Mouse (Mus musculus): Measurements from ENCODE around the gene Klk1b5. TPM values are rescaled to one million over a fixed set of nuclear protein-coding genes. Genes with fewer than 3 reads are reported as not detected.
A peak's percentile ranks its signal among the peaks of the same experiment; 100 is the strongest.
"Not testable (repeated sequence)": the region's sequence is repeated elsewhere in the genome, so short reads cannot be mapped to it uniquely, and the experiment has no call there.

Klk1b5 gene
- polyA plus RNA-seq, 1 experiment from 2014 or later: not detected

GRCm38 (mm10) chr7:44246984-44247470, 31.3 kb downstream of the Klk1b5 start:
- H3K9me3 ChIP-seq (replicated peaks; ENCODE audit: control insufficient read depth, low read length): no peaks in the 10 kb centered on the region
- 0% methylated on average over 22 of the region's 23 CpGs for WGBS (ENCODE audit: insufficient replicate concordance)
- H3K36me3 ChIP-seq (ENCODE audit: control insufficient read depth, insufficient read depth, low read length): peaks cover 20% of the 10 kb centered on the region
- peak overlapping the region; percentile 92 for H3K27ac ChIP-seq (ENCODE audit: low read depth, low read length)
- peak overlapping the region; percentile 94 for H3K4me3 ChIP-seq (ENCODE audit: low read depth, low read length)
- peak overlapping the region; percentile 99 for H3K9ac ChIP-seq (ENCODE audit: low read depth, low read length)
- ATAC-seq (replicated peaks; ENCODE audit: insufficient number of reproducible peaks, low FRiP score, low TSS enrichment): no peak
- no peaks in the 10 kb centered on the region for H3K27me3 ChIP-seq (ENCODE audit: control insufficient read depth, insufficient read depth, low read length)
- H3K4me2 ChIP-seq: peak overlapping the region; percentile 89
- H3K4me1 ChIP-seq (ENCODE audit: control insufficient read depth, insufficient read depth, low read length): peaks cover 10% of the 10 kb centered on the region; the same call in 1 of the 2 replicates

DNA sequence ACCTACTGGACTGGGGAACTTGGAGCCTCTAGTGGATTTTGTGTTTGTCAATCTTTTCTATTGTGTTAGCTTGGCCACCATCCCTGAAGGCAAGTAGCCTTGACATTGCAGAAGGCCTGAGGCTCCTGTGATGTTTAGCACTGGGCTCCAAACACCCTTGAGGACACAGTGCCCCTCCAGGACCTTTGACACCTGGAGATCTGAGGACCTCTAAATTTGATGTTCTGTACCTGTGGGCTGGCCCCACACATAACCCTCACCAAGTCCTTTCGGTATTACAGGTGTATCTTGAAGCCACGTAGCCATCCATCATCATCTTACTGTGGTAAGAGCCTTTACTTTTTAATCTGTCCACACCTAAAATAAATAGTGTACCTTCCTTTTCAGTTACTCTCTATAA, 32.2 kb downstream of the Klk1b5 start:
- Histone ChIP-seq H3K9ac (ENCODE audit: low read depth, low read length) (peak overlapping the region; percentile 52), H3K27me3 (ENCODE audit: control insufficient read depth, insufficient read depth, low read length) (no peaks in the 10 kb centered on the region), H3K36me3 (ENCODE audit: control insufficient read depth, insufficient read depth, low read length) (peaks cover 20% of the 10 kb centered on the region), H3K4me2 (peak overlapping the region; percentile 89), H3K9me3 (replicated peaks; ENCODE audit: control insufficient read depth, low read length) (no peaks in the 10 kb centered on the region), H3K4me1 (ENCODE audit: control insufficient read depth, insufficient read depth, low read length) (peaks cover 10% of the 10 kb centered on the region; the same call in 1 of the 2 replicates), H3K4me3 (ENCODE audit: low read depth, low read length) (peak overlapping the region; percentile 94), H3K27ac (ENCODE audit: low read depth, low read length) (no peak overlapping the region)
- 89% methylated on average over 2 of the region's 2 CpGs for WGBS (ENCODE audit: insufficient replicate concordance)
- ATAC-seq (replicated peaks; ENCODE audit: insufficient number of reproducible peaks, low FRiP score, low TSS enrichment): no peak

DNA sequence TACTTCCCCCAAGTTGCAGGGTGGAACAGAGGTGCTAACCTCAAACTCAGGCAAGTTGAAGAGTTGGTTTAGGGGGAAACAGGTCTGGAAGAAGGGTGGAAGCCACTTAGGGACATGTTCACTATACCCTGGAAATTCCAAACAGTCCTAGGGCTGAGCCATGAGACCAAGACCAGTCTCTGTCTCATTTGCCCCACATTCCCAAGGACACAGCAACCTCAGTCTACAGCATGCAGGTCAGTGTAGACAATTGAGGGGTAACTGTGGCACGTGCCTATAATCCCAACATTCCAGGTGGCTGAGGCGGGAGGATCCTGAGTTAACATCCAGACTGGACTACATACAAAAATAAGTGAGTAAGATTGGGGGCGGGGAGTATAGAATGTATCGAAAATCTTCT, 33.5 kb downstream of the Klk1b5 start:
- 90% methylated on average over 4 of the region's 4 CpGs for WGBS (ENCODE audit: insufficient replicate concordance)
- H3K4me1 ChIP-seq (ENCODE audit: control insufficient read depth, insufficient read depth, low read length): peaks cover 10% of the 10 kb centered on the region; the same call in 1 of the 2 replicates
- peaks cover 20% of the 10 kb centered on the region for H3K36me3 ChIP-seq (ENCODE audit: control insufficient read depth, insufficient read depth, low read length)
- no peak overlapping the region for H3K9ac ChIP-seq (ENCODE audit: low read depth, low read length)
- no peak overlapping the region for H3K4me2 ChIP-seq
- ATAC-seq (replicated peaks; ENCODE audit: insufficient number of reproducible peaks, low FRiP score, low TSS enrichment): no peak
- no peaks in the 10 kb centered on the region for H3K27me3 ChIP-seq (ENCODE audit: control insufficient read depth, insufficient read depth, low read length)
- no peaks in the 10 kb centered on the region for H3K9me3 ChIP-seq (replicated peaks; ENCODE audit: control insufficient read depth, low read length)
- H3K27ac ChIP-seq (ENCODE audit: low read depth, low read length): no peak overlapping the region
- no peak overlapping the region for H3K4me3 ChIP-seq (ENCODE audit: low read depth, low read length)

GRCm38 (mm10) chr7:44250732-44251275, 35.1 kb downstream of the Klk1b5 start:
- H3K9me3 ChIP-seq (replicated peaks; ENCODE audit: control insufficient read depth, low read length); H3K9ac ChIP-seq (ENCODE audit: low read depth, low read length); H3K27ac ChIP-seq (ENCODE audit: low read depth, low read length); H3K4me1 ChIP-seq (ENCODE audit: control insufficient read depth, insufficient read depth, low read length); H3K4me2 ChIP-seq; H3K4me3 ChIP-seq (ENCODE audit: low read depth, low read length); ATAC-seq (replicated peaks; ENCODE audit: insufficient number of reproducible peaks, low FRiP score, low TSS enrichment); H3K27me3 ChIP-seq (ENCODE audit: control insufficient read depth, insufficient read depth, low read length): not testable (repeated sequence)
- peaks cover 20% of the 10 kb centered on the region for H3K36me3 ChIP-seq (ENCODE audit: control insufficient read depth, insufficient read depth, low read length)
- 92% methylated on average over 17 of the region's 17 CpGs for WGBS (ENCODE audit: insufficient replicate concordance)

DNA sequence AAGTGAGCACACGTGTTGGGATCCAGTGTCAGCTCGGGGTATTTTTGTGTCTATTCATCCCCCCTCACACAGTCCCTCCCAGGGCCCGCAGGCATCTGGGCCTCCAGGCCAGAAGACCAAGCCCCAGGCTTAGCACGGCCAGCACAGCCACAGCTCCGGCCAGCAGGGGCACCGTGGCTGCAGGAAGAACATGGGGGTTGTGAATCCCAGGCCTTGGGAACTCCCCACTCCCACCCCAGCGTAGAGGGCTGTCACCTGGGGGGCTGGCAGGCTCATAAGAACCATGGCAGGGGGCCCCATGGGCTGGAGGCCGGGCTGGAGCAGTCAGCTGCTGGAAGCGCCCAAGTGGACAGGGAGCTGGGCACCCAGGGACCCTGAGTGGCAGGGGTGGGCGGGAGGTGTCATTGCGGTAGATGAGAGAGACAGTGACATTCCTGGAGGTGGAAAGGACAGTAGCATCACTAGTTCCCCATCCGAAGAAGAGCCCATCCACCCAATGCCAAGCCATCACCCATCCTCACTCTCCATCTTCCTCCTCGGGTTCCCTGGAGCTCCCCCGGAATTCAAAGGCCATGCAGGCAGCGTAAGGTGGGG, 37.4 kb downstream of the Klk1b5 start:
- Histone ChIP-seq H3K4me3 (ENCODE audit: low read depth, low read length) (no peak overlapping the region), H3K9ac (ENCODE audit: low read depth, low read length) (no peak overlapping the region), H3K27me3 (ENCODE audit: control insufficient read depth, insufficient read depth, low read length) (no peaks in the 10 kb centered on the region), H3K36me3 (ENCODE audit: control insufficient read depth, insufficient read depth, low read length) (peaks cover 20% of the 10 kb centered on the region), H3K4me1 (ENCODE audit: control insufficient read depth, insufficient read depth, low read length) (no peaks in the 10 kb centered on the region; the same call in 1 of the 2 replicates), H3K27ac (ENCODE audit: low read depth, low read length) (no peak overlapping the region), H3K9me3 (replicated peaks; ENCODE audit: control insufficient read depth, low read length) (no peaks in the 10 kb centered on the region), H3K4me2 (no peak overlapping the region)
- WGBS (ENCODE audit: insufficient replicate concordance): 62% methylated on average over 15 of the region's 15 CpGs
- no peak for ATAC-seq (replicated peaks; ENCODE audit: insufficient number of reproducible peaks, low FRiP score, low TSS enrichment)

DNA sequence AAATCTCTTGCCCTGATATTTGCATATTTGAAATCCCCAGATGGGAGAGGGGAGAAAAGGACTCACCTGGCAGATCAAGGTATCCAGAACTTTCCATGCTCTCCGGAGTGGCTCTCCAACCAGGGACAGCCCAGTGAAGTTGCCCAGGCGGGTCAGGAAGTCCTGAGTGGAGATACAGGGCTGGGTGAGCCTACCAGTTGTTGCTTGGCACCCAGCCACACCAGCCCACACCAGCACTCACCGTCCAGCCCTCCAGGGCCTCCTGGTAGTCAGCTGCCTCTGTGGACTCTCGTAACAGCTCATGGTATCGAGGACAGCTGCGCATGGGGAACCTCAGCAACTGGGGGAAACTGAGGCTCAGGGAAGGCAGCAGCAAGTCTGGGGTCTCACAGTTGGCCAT, 39.2 kb downstream of the Klk1b5 start:
- H3K4me3 ChIP-seq (ENCODE audit: low read depth, low read length): no peak overlapping the region
- no peak overlapping the region for H3K4me2 ChIP-seq
- peaks cover 11% of the 10 kb centered on the region for H3K36me3 ChIP-seq (ENCODE audit: control insufficient read depth, insufficient read depth, low read length)
- no peak for ATAC-seq (replicated peaks; ENCODE audit: insufficient number of reproducible peaks, low FRiP score, low TSS enrichment)
- H3K4me1 ChIP-seq (ENCODE audit: control insufficient read depth, insufficient read depth, low read length): no peaks in the 10 kb centered on the region
- no peaks in the 10 kb centered on the region for H3K9me3 ChIP-seq (replicated peaks; ENCODE audit: control insufficient read depth, low read length)
- no peaks in the 10 kb centered on the region for H3K27me3 ChIP-seq (ENCODE audit: control insufficient read depth, insufficient read depth, low read length)
- H3K27ac ChIP-seq (ENCODE audit: low read depth, low read length): no peak overlapping the region
- WGBS (ENCODE audit: insufficient replicate concordance): 71% methylated on average over 6 of the region's 6 CpGs
- no peak overlapping the region for H3K9ac ChIP-seq (ENCODE audit: low read depth, low read length)

DNA sequence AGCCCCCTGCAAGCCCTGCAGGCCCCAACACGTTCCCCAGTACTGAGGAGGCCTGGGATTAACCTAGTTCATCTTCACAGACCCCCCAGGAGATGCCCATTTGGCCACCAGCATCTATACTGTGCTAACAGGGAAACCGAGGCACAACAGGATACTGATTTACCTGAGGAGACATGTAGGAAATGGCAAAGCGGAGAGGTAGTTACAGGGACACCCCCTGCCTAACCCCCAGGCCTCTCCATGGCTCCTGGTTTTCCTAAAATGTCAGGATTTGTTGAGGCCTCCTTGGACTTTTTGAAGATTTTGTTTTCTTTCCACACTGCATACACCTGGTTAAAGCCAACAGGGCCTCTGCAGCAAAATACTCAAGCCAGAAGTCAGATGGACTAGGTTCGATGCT, 41.5 kb downstream of the Klk1b5 start, which contains the start of gene Acp4:
TSS of gene Acp4 (minus strand) at position 101 of the 400 bp plus-strand sequence.
- peaks cover 6% of the 10 kb centered on the region; the same call in 1 of the 2 replicates for H3K27me3 ChIP-seq (ENCODE audit: control insufficient read depth, insufficient read depth, low read length)
- no peak within 1 kb of the TSS for H3K9ac ChIP-seq (ENCODE audit: low read depth, low read length)
- no peaks in the 10 kb centered on the region for H3K4me1 ChIP-seq (ENCODE audit: control insufficient read depth, insufficient read depth, low read length)
- no peaks in the 10 kb centered on the region for H3K36me3 ChIP-seq (ENCODE audit: control insufficient read depth, insufficient read depth, low read length)
- no peaks in the 10 kb centered on the region for H3K9me3 ChIP-seq (replicated peaks; ENCODE audit: control insufficient read depth, low read length)
- no peak for ATAC-seq (replicated peaks; ENCODE audit: insufficient number of reproducible peaks, low FRiP score, low TSS enrichment)
- WGBS (ENCODE audit: insufficient replicate concordance): 71% methylated on average over 4 of the region's 4 CpGs
- H3K4me3 ChIP-seq (ENCODE audit: low read depth, low read length): no peak within 1 kb of the TSS
- no peak within 1 kb of the TSS for H3K4me2 ChIP-seq
- H3K27ac ChIP-seq (ENCODE audit: low read depth, low read length): no peak within 1 kb of the TSS

- H3K4me3 ChIP-seq (ENCODE audit: low read depth, low read length): no peak overlapping the region
- H3K4me1 ChIP-seq (ENCODE audit: control insufficient read depth, insufficient read depth, low read length): no peaks in the 10 kb centered on the region
- no peak overlapping the region for H3K27ac ChIP-seq (ENCODE audit: low read depth, low read length)
- ATAC-seq (replicated peaks; ENCODE audit: insufficient number of reproducible peaks, low FRiP score, low TSS enrichment): no peak
- WGBS (ENCODE audit: insufficient replicate concordance): 66% methylated on average over 6 of the region's 6 CpGs
- H3K27me3 ChIP-seq (ENCODE audit: control insufficient read depth, insufficient read depth, low read length): peaks cover 25% of the 10 kb centered on the region
- H3K9ac ChIP-seq (ENCODE audit: low read depth, low read length): no peak overlapping the region
- H3K36me3 ChIP-seq (ENCODE audit: control insufficient read depth, insufficient read depth, low read length): no peaks in the 10 kb centered on the region
- H3K9me3 ChIP-seq (replicated peaks; ENCODE audit: control insufficient read depth, low read length): no peaks in the 10 kb centered on the region
- H3K4me2 ChIP-seq: no peak overlapping the region
Observed at GRCm38 (mm10) chr7:44260410-44260809, 44.7 kb downstream of the Klk1b5 start.

DNA sequence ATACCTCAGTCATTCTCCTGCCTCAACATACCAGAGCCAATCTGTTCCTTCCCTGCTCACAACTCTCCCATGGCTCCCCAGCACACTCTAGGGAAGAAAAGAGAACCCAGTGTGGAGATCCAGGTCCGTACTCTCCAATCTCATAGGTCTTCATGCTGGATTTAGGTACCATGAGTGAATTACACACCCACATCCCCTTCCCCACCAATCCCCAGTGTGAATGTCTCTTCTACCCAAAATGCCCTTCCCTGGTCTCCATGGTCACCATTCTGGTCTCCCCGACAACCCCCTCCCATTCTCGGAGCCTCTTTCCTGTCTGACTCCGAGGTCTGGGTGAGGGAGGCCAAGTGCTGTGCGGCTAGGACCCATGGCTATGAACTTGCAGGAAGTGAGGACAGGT, 45.4 kb downstream of the Klk1b5 start, which contains the start of gene Gm15517:
TSS of gene Gm15517 (plus strand) at position 301 of the 400 bp plus-strand sequence.
- no peak within 1 kb of the TSS for H3K4me3 ChIP-seq (ENCODE audit: low read depth, low read length)
- no peaks in the 10 kb centered on the region for H3K36me3 ChIP-seq (ENCODE audit: control insufficient read depth, insufficient read depth, low read length)
- H3K9ac ChIP-seq (ENCODE audit: low read depth, low read length): no peak within 1 kb of the TSS
- no peak within 1 kb of the TSS for H3K27ac ChIP-seq (ENCODE audit: low read depth, low read length)
- H3K4me2 ChIP-seq: no peak within 1 kb of the TSS
- H3K4me1 ChIP-seq (ENCODE audit: control insufficient read depth, insufficient read depth, low read length): no peaks in the 10 kb centered on the region
- whole genome bisulfite sequencing (ENCODE audit: insufficient replicate concordance): 50% methylated on average over 5 of the region's 5 CpGs
- peaks cover 25% of the 10 kb centered on the region for H3K27me3 ChIP-seq (ENCODE audit: control insufficient read depth, insufficient read depth, low read length)
- ATAC-seq (replicated peaks; ENCODE audit: insufficient number of reproducible peaks, low FRiP score, low TSS enrichment): no peak
- no peaks in the 10 kb centered on the region for H3K9me3 ChIP-seq (replicated peaks; ENCODE audit: control insufficient read depth, low read length)
